Mouse (Mus musculus) 416B (cell line): ENCODE measurements around the gene Foxn3.

ENCODE experiments used
- DNase-seq: peaks from one replicate; pipeline ENCODE4 v3.0.0; 2011; ENCODE audit warnings: low read depth

Gene Foxn3

GRCm38 (mm10) chr12:99349650-99349997 lies 213.8 kb downstream of the Foxn3 start:
- DNase-seq: peak; percentile 85

GRCm38 (mm10) chr12:99348940-99349649 lies 214.3 kb downstream of the Foxn3 start:
- no peak for DNase-seq

GRCm38 (mm10) chr12:99347512-99347911 lies 215.9 kb downstream of the Foxn3 start:
- no peak for DNase-seq

- no peak for DNase-seq
Measured at GRCm38 (mm10) chr12:99346982-99347381, 216.4 kb downstream of the Foxn3 start.

- no peak for DNase-seq
Measured at GRCm38 (mm10) chr12:99345323-99345722, 218.1 kb downstream of the Foxn3 start.

- DNase-seq: no peak
Measured at GRCm38 (mm10) chr12:99343378-99343777, 220.0 kb downstream of the Foxn3 start.

GRCm38 (mm10) chr12:99342160-99342559 lies 221.2 kb downstream of the Foxn3 start:
- no peak for DNase-seq

- DNase-seq: no peak
Measured at GRCm38 (mm10) chr12:99341751-99342150, 221.6 kb downstream of the Foxn3 start.

- DNase-seq: no peak
Measured at GRCm38 (mm10) chr12:99340418-99341182, 222.8 kb downstream of the Foxn3 start.

- DNase-seq: no peak
Measured at GRCm38 (mm10) chr12:99339640-99340325, 223.6 kb downstream of the Foxn3 start.

GRCm38 (mm10) chr12:99338754-99339153 lies 224.6 kb downstream of the Foxn3 start:
- DNase-seq: no peak

GRCm38 (mm10) chr12:99337171-99337435 lies 226.3 kb downstream of the Foxn3 start:
- DNase-seq: no peak

GRCm38 (mm10) chr12:99336349-99337170 lies 226.8 kb downstream of the Foxn3 start:
- DNase-seq: no peak

- no peak for DNase-seq
Measured at GRCm38 (mm10) chr12:99335628-99336027, 227.8 kb downstream of the Foxn3 start.

- DNase-seq: no peak
Measured at GRCm38 (mm10) chr12:99334026-99334425, 229.4 kb downstream of the Foxn3 start.

GRCm38 (mm10) chr12:99333304-99333968 lies 229.9 kb downstream of the Foxn3 start:
- DNase-seq: no peak

- no peak for DNase-seq
Measured at GRCm38 (mm10) chr12:99332144-99332807, 231.1 kb downstream of the Foxn3 start.

GRCm38 (mm10) chr12:99331341-99331947 lies 231.9 kb downstream of the Foxn3 start:
- DNase-seq: no peak

GRCm38 (mm10) chr12:99330822-99331285 lies 232.5 kb downstream of the Foxn3 start:
- DNase-seq: no peak
